In genomic region chr5:116492726-116493125, GRCm38 (mm10) we compare ENCODE assay signal across 17 mouse cellular contexts.
"Had no signal": no experiment of that assay in that cellular context is flagged by ENCODE, and none has a peak within 500 bp of the region (broad histone marks: within the 10 kb centered on the region; RNA-seq: fewer than 3 reads in every experiment).

No protein-coding gene starts in this region.

- H3K9ac ChIP-seq: kidney, embryonic 15.5 days; liver, embryonic 13.5 days; neural tube, embryonic 12.5 days; neural tube, embryonic 15.5 days had no signal

- H3K27me3 ChIP-seq: liver, embryonic 13.5 days; neural tube, embryonic 12.5 days; neural tube, embryonic 15.5 days had no signal

- H3K9me3 ChIP-seq: kidney, embryonic 15.5 days; liver, embryonic 13.5 days; neural tube, embryonic 12.5 days; neural tube, embryonic 15.5 days had no signal

- H3K4me3 ChIP-seq: kidney, embryonic 15.5 days; left cerebral cortex, adult 2 months; liver, embryonic 13.5 days; neural tube, embryonic 12.5 days; neural tube, embryonic 15.5 days had no signal

- DNase-seq: kidney, adult 8-10 months; kidney, postnatal 10 days; kidney, postnatal 36 days; layer of hippocampus, postnatal 36 days; liver, embryonic 13.5 days; lung, adult 2 months; lung, postnatal 14 days; lung, postnatal 4 days; retina, postnatal 1 day; right cerebral cortex, postnatal 25 days; thymus, adult 18-20 months; thymus, postnatal 36 days had no signal

- H3K4me1 ChIP-seq: liver, embryonic 13.5 days had no signal

- H3K27ac ChIP-seq: kidney, embryonic 15.5 days; liver, embryonic 13.5 days; neural tube, embryonic 12.5 days; neural tube, embryonic 15.5 days had no signal

- H3K4me2 ChIP-seq: kidney, embryonic 15.5 days; liver, embryonic 13.5 days; midbrain, embryonic 11.5 days; neural tube, embryonic 12.5 days; neural tube, embryonic 15.5 days had no signal

- H3K36me3 ChIP-seq: kidney, embryonic 15.5 days; liver, embryonic 13.5 days; neural tube, embryonic 12.5 days; neural tube, embryonic 15.5 days had no signal
